Mouse (Mus musculus): ENCODE results near the gene Tmem62.

GRCm38 (mm10) chr2:121006986-121007385 lies 30.2 kb downstream of the Tmem62 start:
- TF ChIP-seq CTCF (IDR thresholded peaks at IDR 0.05; ENCODE audit: low read depth), result no peak
- TF ChIP-seq EP300 (IDR thresholded peaks at IDR 0.05; ENCODE audit: low read depth), result no peak
